Comparison of ENCODE assay signal across 28 mouse cellular contexts in the genomic region with DNA sequence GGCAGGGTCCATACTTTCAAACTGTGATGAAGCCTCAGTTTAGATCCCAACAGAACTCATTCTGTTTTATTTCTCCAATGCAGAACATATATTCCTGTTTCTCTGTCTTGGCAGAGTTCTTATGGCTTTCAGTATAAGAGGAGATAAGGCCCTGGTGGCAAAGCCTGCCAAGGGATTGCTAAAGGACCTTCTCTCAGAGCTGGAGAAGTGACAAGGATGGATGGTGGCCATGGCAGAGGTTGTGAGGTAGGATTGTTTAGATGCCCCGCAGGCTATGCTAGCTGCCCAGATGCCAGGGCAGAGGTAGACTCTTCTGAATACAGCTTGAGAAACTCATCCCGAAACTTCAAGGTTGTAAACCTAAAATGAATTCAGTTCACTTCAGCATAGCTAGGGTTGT.
"Had no signal": no experiment of that assay in that cellular context is flagged by ENCODE, and none has a peak within 500 bp of the region (broad histone marks: within the 10 kb centered on the region; RNA-seq: fewer than 3 reads in every experiment).

No protein-coding gene starts in this region.

- ATAC-seq: forebrain, embryonic 13.5 days; forebrain, embryonic 14.5 days; forebrain, embryonic 15.5 days; forebrain, embryonic 16.5 days; forebrain, postnatal 0 days had no signal

- H3K27ac ChIP-seq: embryonic facial prominence, embryonic 10.5 days; embryonic facial prominence, embryonic 12.5 days; embryonic facial prominence, embryonic 13.5 days; embryonic facial prominence, embryonic 15.5 days; forebrain, embryonic 10.5 days; forebrain, embryonic 12.5 days; forebrain, embryonic 13.5 days; forebrain, embryonic 15.5 days; gastrocnemius, adult 2 months; heart, adult 2 months; heart, embryonic 10.5 days had no signal

- H3K4me2 ChIP-seq: embryonic facial prominence, embryonic 12.5 days; embryonic facial prominence, embryonic 13.5 days; embryonic facial prominence, embryonic 15.5 days; forebrain, embryonic 12.5 days; forebrain, embryonic 13.5 days; forebrain, embryonic 15.5 days; heart, embryonic 11.5 days had no signal

- H3K4me3 ChIP-seq: embryonic facial prominence, embryonic 10.5 days; embryonic facial prominence, embryonic 12.5 days; embryonic facial prominence, embryonic 13.5 days; embryonic facial prominence, embryonic 15.5 days; erythroblast, embryonic 14.5 days; forebrain, embryonic 10.5 days; forebrain, embryonic 12.5 days; forebrain, embryonic 13.5 days; forebrain, embryonic 15.5 days; gastrocnemius, adult 2 months; heart, adult 2 months; heart, embryonic 10.5 days had no signal

- H3K36me3 ChIP-seq: embryonic facial prominence, embryonic 10.5 days; embryonic facial prominence, embryonic 12.5 days; embryonic facial prominence, embryonic 13.5 days; embryonic facial prominence, embryonic 15.5 days; forebrain, embryonic 10.5 days; forebrain, embryonic 12.5 days; forebrain, embryonic 15.5 days; heart, embryonic 10.5 days had no signal

- H3K27me3 ChIP-seq: embryonic facial prominence, embryonic 12.5 days; embryonic facial prominence, embryonic 13.5 days; embryonic facial prominence, embryonic 15.5 days; forebrain, embryonic 12.5 days; forebrain, embryonic 13.5 days; forebrain, embryonic 15.5 days had no signal

- DNase-seq: cerebellum, adult 2 months; cerebellum, adult 8-10 months; cerebellum, adult 9-10 months; cerebellum, adult 9-11 months; cerebellum, postnatal 10 days; cerebellum, postnatal 25 days; cerebellum, postnatal 36 days; embryo, embryonic 11 days; forebrain, postnatal 0 days; gastrocnemius, adult 2 months; gastrocnemius, postnatal 10 days; gastrocnemius, postnatal 14 days; gastrocnemius, postnatal 25 days; gastrocnemius, postnatal 36 days had no signal

- H3K9me3 ChIP-seq: embryonic facial prominence, embryonic 10.5 days; embryonic facial prominence, embryonic 12.5 days; embryonic facial prominence, embryonic 13.5 days; embryonic facial prominence, embryonic 15.5 days; forebrain, embryonic 10.5 days; forebrain, embryonic 12.5 days; forebrain, embryonic 13.5 days; forebrain, embryonic 15.5 days; heart, embryonic 10.5 days had no signal

- H3K9ac ChIP-seq: embryonic facial prominence, embryonic 12.5 days; embryonic facial prominence, embryonic 13.5 days; embryonic facial prominence, embryonic 15.5 days; forebrain, embryonic 12.5 days; forebrain, embryonic 13.5 days; forebrain, embryonic 15.5 days; forebrain, postnatal 0 days had no signal

- H3K4me1 ChIP-seq: embryonic facial prominence, embryonic 12.5 days; forebrain, embryonic 15.5 days; heart, embryonic 10.5 days had no signal
